Mouse (Mus musculus): ENCODE measurements around the gene Olfr1359.
"Not testable (repeated sequence)": the region's sequence is repeated elsewhere in the genome, so short reads cannot be mapped to it uniquely, and the experiment has no call there.

DNA sequence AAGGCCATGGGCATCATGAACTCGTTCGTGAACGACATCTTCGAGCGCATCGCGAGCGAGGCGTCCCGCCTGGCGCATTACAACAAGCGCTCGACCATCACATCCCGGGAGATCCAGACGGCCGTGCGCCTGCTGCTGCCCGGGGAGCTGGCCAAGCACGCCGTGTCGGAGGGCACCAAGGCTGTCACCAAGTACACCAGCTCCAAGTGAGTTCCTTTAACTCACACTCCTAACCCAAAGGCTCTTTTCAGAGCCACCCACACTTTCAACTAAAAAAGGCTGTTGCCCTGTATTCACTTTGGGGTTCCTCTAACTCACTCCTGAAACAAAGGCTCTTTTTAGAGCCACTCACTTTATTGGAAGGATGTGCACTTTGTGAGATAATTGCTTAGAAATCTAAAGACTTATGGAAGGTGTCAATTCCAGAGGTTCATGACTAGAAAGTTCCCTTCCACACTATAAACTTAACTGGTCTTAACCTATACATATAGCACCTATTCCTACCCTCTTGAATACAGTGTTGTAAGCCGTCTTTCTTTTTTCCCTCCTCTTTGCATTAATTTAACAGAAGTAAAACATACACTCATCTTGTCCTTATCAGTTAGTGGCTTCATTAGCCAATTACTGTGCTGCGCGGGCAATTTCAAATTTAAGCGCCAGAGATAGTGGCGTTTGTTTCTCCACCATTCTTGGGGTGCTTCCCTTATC lies 56.5 kb downstream of the Olfr1359 start:
- TF ChIP-seq CTCF (conservative IDR thresholded peaks at IDR 0.05; ENCODE audit: insufficient read depth, insufficient read length, low read depth, low read length); POLR2A (IDR thresholded peaks at IDR 0.05; ENCODE audit: low read depth, low read length): not testable (repeated sequence)

Data from kidney, adult 2 months (tissue).